Comparison of ENCODE assay signal across 8 mouse cellular contexts in genomic region chr19:55218192-55218739, GRCm38 (mm10). TPM values are rescaled to one million over a fixed set of nuclear protein-coding genes. Genes with fewer than 3 reads are reported as not detected.
DNase-seq lines count a peak whose midpoint lies in the region; ATAC-seq and TF ChIP-seq lines count a peak whose summit lies in the region.

No protein-coding gene starts in this region.

- H3K36me3 ChIP-seq in MEL (ENCODE audit: control insufficient read depth in 1 of 2, insufficient read depth in 2 of 2, low read length in 2 of 2): peaks cover 0 to 7% of the 10 kb centered on the region in 2 experiments; a peak in 2 of 4 replicates
- no peaks in the 10 kb centered on the region for H3K36me3 ChIP-seq in forebrain, embryonic 16.5 days (ENCODE audit: control insufficient read depth, insufficient read depth)
- no peaks in the 10 kb centered on the region for H3K36me3 ChIP-seq in neural tube, embryonic 15.5 days

- H3K4me1 ChIP-seq in MEL (ENCODE audit: control insufficient read depth in 1 of 2, insufficient read depth in 2 of 2, low read length in 2 of 2): peaks cover 3 to 15% of the 10 kb centered on the region in 2 experiments; a peak in 3 of 4 replicates
- H3K4me1 ChIP-seq in forebrain, embryonic 16.5 days (replicated peaks; ENCODE audit: control insufficient read depth, insufficient read depth, low read length): peaks cover 7% of the 10 kb centered on the region
- H3K4me1 ChIP-seq in lung, adult 2 months (ENCODE audit: control insufficient read depth, insufficient read depth, low read length): peaks cover 7% of the 10 kb centered on the region
- H3K4me1 ChIP-seq in neural tube, embryonic 15.5 days: peaks cover 7% of the 10 kb centered on the region

- TF ChIP-seq RAD21 in MEL (IDR thresholded peaks at IDR 0.05; ENCODE audit: low read depth, low read length): peak; percentile 73

- H3K27me3 ChIP-seq in MEL (ENCODE audit: control insufficient read depth in 1 of 2, insufficient read depth in 2 of 2, low read length in 2 of 2): no peaks in the 10 kb centered on the region
- H3K27me3 ChIP-seq in forebrain, embryonic 16.5 days (replicated peaks; ENCODE audit: control insufficient read depth, insufficient read depth, low read length): no peaks in the 10 kb centered on the region
- no peaks in the 10 kb centered on the region for H3K27me3 ChIP-seq in neural tube, embryonic 15.5 days (replicated peaks)

- intact Hi-C loops in heart, postnatal 36 days (cut with DNase I): loop anchor here (1.0 kb wide), 2 partner anchors 87 to 114 kb away; no protein-coding TSS in a partner anchor

- H3K4me3 ChIP-seq in MEL (ENCODE audit: control insufficient read depth in 1 of 2, insufficient read depth in 1 of 2, low read depth in 2 of 2, low read length in 2 of 2): peak overlapping the region; percentile 61 to 63
- peak overlapping the region; percentile 39 for H3K4me3 ChIP-seq in forebrain, embryonic 16.5 days (replicated peaks; ENCODE audit: low read length)
- H3K4me3 ChIP-seq in layer of hippocampus, adult 2 months: peak overlapping the region; percentile 45
- H3K4me3 ChIP-seq in lung, adult 2 months (replicated peaks; ENCODE audit: extremely low read depth, low read depth, low read length): peak overlapping the region; percentile 71
- H3K4me3 ChIP-seq in neural tube, embryonic 15.5 days (replicated peaks): peak overlapping the region; percentile 45

- TF ChIP-seq POLR2A in MEL (IDR thresholded peaks at IDR 0.05; ENCODE audit: control insufficient read depth in 1 of 2, insufficient read depth in 1 of 2, low read depth in 1 of 2, low read length in 2 of 2, poor library complexity in 1 of 2): no peak
- TF ChIP-seq POLR2A in lung, adult 2 months (IDR thresholded peaks at IDR 0.05; ENCODE audit: borderline replicate concordance, extremely low read depth, low read depth, low read length): no peak; the same call in 1 of the 2 replicates

- H3K4me2 ChIP-seq in forebrain, embryonic 16.5 days (ENCODE audit: low read length): peak overlapping the region; percentile 68
- H3K4me2 ChIP-seq in neural tube, embryonic 15.5 days: peak overlapping the region; percentile 67

- ATAC-seq in forebrain, embryonic 16.5 days: peak; percentile 81
- ATAC-seq in neural tube, embryonic 15.5 days (ENCODE audit: low FRiP score): peak; percentile 88

- no peaks in the 10 kb centered on the region; the same call in 1 of the 2 replicates for H3K79me2 ChIP-seq in MEL (ENCODE audit: control insufficient read depth, insufficient read depth, low read length, poor library complexity)

- no peak for TF ChIP-seq EP300 in MEL (IDR thresholded peaks at IDR 0.05; ENCODE audit: low read depth in 1 of 2, low read length in 2 of 2)

- peak; percentile 79 to 95 (median 94) for TF ChIP-seq CTCF in MEL (IDR thresholded peaks at IDR 0.05 in 2 of 3, conservative IDR thresholded peaks at IDR 0.05 in 1 of 3; ENCODE audit: control insufficient read depth in 1 of 3, insufficient read depth in 1 of 3, low read depth in 2 of 3, low read length in 3 of 3, poor library complexity in 1 of 3, severe bottlenecking in 1 of 3)
- peak; percentile 95 for TF ChIP-seq CTCF in layer of hippocampus, adult 2 months (conservative IDR thresholded peaks at IDR 0.05)
- peak; percentile 85 for TF ChIP-seq CTCF in lung, adult 2 months (IDR thresholded peaks at IDR 0.05; ENCODE audit: insufficient read depth, low read length)

- DNase-seq in MEL (ENCODE audit: low read depth, low spot score): peak; percentile 95
- DNase-seq in cerebellum, adult 18-20 months: peak; percentile 70 to 79
- peak; percentile 85 to 87 for DNase-seq in heart, postnatal 36 days
- DNase-seq in layer of hippocampus, adult 2 months (ENCODE audit: low spot score in 2 of 2): peak; percentile 82 to 91
- peak; percentile 86 for DNase-seq in lung, adult 2 months
- DNase-seq in testis, postnatal 14 days (ENCODE audit: low spot score): peak; percentile 82

- H3K9me3 ChIP-seq in MEL (replicated peaks; ENCODE audit: insufficient read depth, low read length): no peaks in the 10 kb centered on the region
- no peaks in the 10 kb centered on the region for H3K9me3 ChIP-seq in forebrain, embryonic 16.5 days (ENCODE audit: control insufficient read depth, low read length)
- H3K9me3 ChIP-seq in neural tube, embryonic 15.5 days (replicated peaks): no peaks in the 10 kb centered on the region

- peak overlapping the region; percentile 64 for H3K9ac ChIP-seq in MEL (ENCODE audit: control insufficient read depth, low read depth, low read length, poor library complexity, severe bottlenecking)
- H3K9ac ChIP-seq in forebrain, embryonic 16.5 days (replicated peaks; ENCODE audit: low read depth, low read length): peak overlapping the region; percentile 22
- H3K9ac ChIP-seq in neural tube, embryonic 15.5 days (replicated peaks): peak overlapping the region; percentile 56

- peak overlapping the region; percentile 84 for H3K27ac ChIP-seq in MEL (ENCODE audit: control insufficient read depth, low read depth, low read length)
- H3K27ac ChIP-seq in forebrain, embryonic 16.5 days (ENCODE audit: low read length): no peak overlapping the region
- H3K27ac ChIP-seq in layer of hippocampus, adult 2 months: peak overlapping the region; percentile 87
- H3K27ac ChIP-seq in neural tube, embryonic 15.5 days (replicated peaks): no peak overlapping the region; the same call in 1 of the 2 replicates

- 2% methylated on average over 20 of the region's 20 CpGs for WGBS in forebrain, embryonic 16.5 days
- WGBS in lung, adult 2 months: 6% methylated on average over 20 of the region's 20 CpGs
- WGBS in neural tube, embryonic 15.5 days: 4% methylated on average over 20 of the region's 20 CpGs

TF ChIP-seq in MEL, 35 proteins besides CTCF, POLR2A, EP300 and RAD21 (continues in another document):
- TF ChIP-seq TBP (IDR thresholded peaks at IDR 0.05; ENCODE audit: low read depth, low read length) (no peak; the same call in 1 of the 2 replicates), ZKSCAN1 (IDR thresholded peaks at IDR 0.05; ENCODE audit: low read depth, low read length) (no peak), ZC3H11A (IDR thresholded peaks at IDR 0.05; ENCODE audit: low read depth, low read length) (peak; percentile 61), E2F4 (IDR thresholded peaks at IDR 0.05; ENCODE audit: borderline replicate concordance, low read depth, low read length) (no peak; the same call in 1 of the 2 replicates), USF2 (IDR thresholded peaks at IDR 0.05; ENCODE audit: borderline replicate concordance in 1 of 2, insufficient read depth in 1 of 2, low read depth in 1 of 2, low read length in 2 of 2) (no peak), NELFE (IDR thresholded peaks at IDR 0.05; ENCODE audit: low read depth, low read length) (no peak), MXI1 (IDR thresholded peaks at IDR 0.05; ENCODE audit: low read depth, low read length) (no peak), POLR2AphosphoS5 (IDR thresholded peaks at IDR 0.05; ENCODE audit: borderline replicate concordance, low read depth, low read length) (no peak), NRF1 (IDR thresholded peaks at IDR 0.05; ENCODE audit: insufficient read depth, low read depth, low read length, poor library complexity, severe bottlenecking) (peak; percentile 60), MYC (IDR thresholded peaks at IDR 0.05; ENCODE audit: low read depth, low read length) (peak; percentile 83), TCF12 (IDR thresholded peaks at IDR 0.05; ENCODE audit: low read depth, low read length) (no peak), CHD1 (IDR thresholded peaks at IDR 0.05; ENCODE audit: low read depth, low read length) (no peak), BHLHE40 (IDR thresholded peaks at IDR 0.05; ENCODE audit: borderline replicate concordance, low read depth, low read length) (peak; percentile 41; the same call in 1 of the 2 replicates), HCFC1 (IDR thresholded peaks at IDR 0.05; ENCODE audit: low read depth, low read length) (no peak), RCOR1 (IDR thresholded peaks at IDR 0.05; ENCODE audit: low read depth, low read length) (0 out of 2 replicates have a peak, but pooled peaks have one; percentile 41), MAFK (IDR thresholded peaks at IDR 0.05; ENCODE audit: borderline replicate concordance, low read depth, low read length) (no peak), POLR2AphosphoS2 (IDR thresholded peaks at IDR 0.05; ENCODE audit: low read length) (no peak), SIN3A (IDR thresholded peaks at IDR 0.05; ENCODE audit: low read length) (peak; percentile 68)

RNA-seq across cellular contexts. Expression of gene Gucy2g, which starts 22.8 kb away (rescaled TPM):
- 0.65 and 1.1 TPM in 2 replicates for total RNA-seq in MEL (2012; rRNA removed)
- 1 to 10 TPM in 1 of 2 experiments, not detected in 1; 2.4 TPM for polyA plus RNA-seq in MEL (2012; ENCODE audit: insufficient read depth in 1 of 2, insufficient read length in 2 of 2, low read depth in 1 of 2, low replicate concordance in 2 of 2, missing spikeins in 1 of 2)
- polyA plus RNA-seq in forebrain, embryonic 16.5 days (2015; fragmentation: Nextera tagmentation; extraction: Ambion mirVana): not detected in 2 replicates
- under 1 TPM in 1 of 2 experiments, not detected in 1; 0.08 TPM for total RNA-seq in heart, postnatal 36 days (2021)
- 1 to 10 TPM in 1 of 2 experiments, under 1 TPM in 1; 0.69 to 1.0 TPM for total RNA-seq in layer of hippocampus, adult 2 months (2021)
- 0.32 TPM in 2 replicates for polyA plus RNA-seq in lung, adult 2 months (2012; rRNA removed)
- 0.06 and 0.12 TPM in 2 replicates for polyA plus RNA-seq in neural tube, embryonic 15.5 days (2015; fragmentation: Nextera tagmentation; extraction: Ambion mirVana)

RNA-seq across cellular contexts. Expression of gene Acsl5, which starts 33.5 kb away (rescaled TPM):
- 248 and 318 TPM in 2 replicates for total RNA-seq in MEL (2012; rRNA removed)
- polyA plus RNA-seq in MEL (2012; ENCODE audit: insufficient read depth in 1 of 2, insufficient read length in 2 of 2, low read depth in 1 of 2, low replicate concordance in 2 of 2, missing spikeins in 1 of 2): 100 to 1,000 TPM in 1 of 2 experiments, not detected in 1; 223 TPM
- 13.4 and 15.8 TPM in 2 replicates for polyA plus RNA-seq in forebrain, embryonic 16.5 days (2015; fragmentation: Nextera tagmentation; extraction: Ambion mirVana)
- 10 to 100 TPM; 11.8 to 12.0 TPM for total RNA-seq in heart, postnatal 36 days (2021)
- 10 to 100 TPM; 33.6 to 42.2 TPM for total RNA-seq in layer of hippocampus, adult 2 months (2021)
- polyA plus RNA-seq in lung, adult 2 months (2012; rRNA removed): 34.4 and 53.2 TPM in 2 replicates
- 21.8 and 39.3 TPM in 2 replicates for polyA plus RNA-seq in neural tube, embryonic 15.5 days (2015; fragmentation: Nextera tagmentation; extraction: Ambion mirVana)

RNA-seq across cellular contexts. Expression of gene Tectb, which starts 37.7 kb away (rescaled TPM):
- total RNA-seq in MEL (2012; rRNA removed): not detected in 2 replicates
- not detected for polyA plus RNA-seq in MEL (2012; ENCODE audit: insufficient read depth in 1 of 2, insufficient read length in 2 of 2, low read depth in 1 of 2, low replicate concordance in 2 of 2, missing spikeins in 1 of 2)
- not detected in 2 replicates for polyA plus RNA-seq in forebrain, embryonic 16.5 days (2015; fragmentation: Nextera tagmentation; extraction: Ambion mirVana)
- total RNA-seq in heart, postnatal 36 days (2021): under 1 TPM; 0.19 to 0.33 TPM
- under 1 TPM in 1 of 2 experiments, not detected in 1; 0.15 TPM for total RNA-seq in layer of hippocampus, adult 2 months (2021)
- 0.09 and 0.32 TPM in 2 replicates for polyA plus RNA-seq in lung, adult 2 months (2012; rRNA removed)
- polyA plus RNA-seq in neural tube, embryonic 15.5 days (2015; fragmentation: Nextera tagmentation; extraction: Ambion mirVana): not detected in 2 replicates

Comparison
In these comparisons a context has a peak if more than half of its experiments do, and no peak if none do; other contexts are left out.
1. H3K27ac ChIP-seq: peak in MEL (single experiment) and layer of hippocampus, adult 2 months (single experiment); none in forebrain, embryonic 16.5 days (single experiment) and neural tube, embryonic 15.5 days (single experiment).
2. Peak in every context shown above with its lines, with median percentiles within 50 percentile points of each other: DNase-seq, H3K4me3 ChIP-seq, H3K9ac ChIP-seq and CTCF ChIP-seq.